Mouse (Mus musculus) embryonic facial prominence, embryonic 11.5 days (tissue): ENCODE measurements around the gene Pde10a. TPM values are rescaled to one million over a fixed set of nuclear protein-coding genes. Genes with fewer than 3 reads are reported as not detected.

Source experiments
- ATAC-seq: fragments of 200-750 bp; cut with Nextera tagmentation; replicated peaks from 2 replicates; pipeline ENCODE4 v1.8.0; 2017; ENCODE audit warnings: low read depth; ENCODE audit not compliant: insufficient number of reproducible peaks, low FRiP score, low TSS enrichment
- DNase-seq: peaks from one replicate; pipeline ENCODE4 v3.0.0-alpha.2; 2015; ENCODE audit warnings: low spot score
- H3K27ac ChIP-seq: fragments of 300-500 bp; sonication (generic); replicated peaks from 2 replicates; pipeline ENCODE4 v1.5.1; 2014; ENCODE audit warnings: mild to moderate bottlenecking, low read depth, low read length, control low read depth
- H3K27me3 ChIP-seq: fragments of 300-500 bp; sonication (generic); 2 replicates; pipeline ENCODE4 v1.6.1; 2014; ENCODE audit warnings: mild to moderate bottlenecking, low read length, moderate library complexity, mixed read lengths; ENCODE audit not compliant: control insufficient read depth, insufficient read depth
- H3K36me3 ChIP-seq: fragments of 300-500 bp; sonication (generic); replicated peaks from 2 replicates; pipeline ENCODE4 v1.6.1; 2014; ENCODE audit warnings: low read depth, mild to moderate bottlenecking, low read length, moderate library complexity, mixed read lengths; ENCODE audit not compliant: control insufficient read depth, insufficient read depth
- H3K4me1 ChIP-seq: fragments of 300-500 bp; sonication (generic); 2 replicates; pipeline ENCODE4 v1.6.1; 2014; ENCODE audit warnings: low read length, mixed read lengths; ENCODE audit not compliant: control insufficient read depth, insufficient read depth
- H3K4me2 ChIP-seq: fragments of 300-500 bp; sonication (generic); 2 replicates; pipeline ENCODE4 v1.6.1; 2014; ENCODE audit warnings: low read depth, mild to moderate bottlenecking, control low read depth, low read length, moderate library complexity
- H3K4me3 ChIP-seq: fragments of 300-500 bp; sonication (generic); 2 replicates; pipeline ENCODE4 v1.5.1; 2014; ENCODE audit warnings: low read depth, low read length, control low read depth
- H3K9ac ChIP-seq: fragments of 300-500 bp; sonication (generic); replicated peaks from 2 replicates; pipeline ENCODE4 v1.6.1; 2014; ENCODE audit warnings: mild to moderate bottlenecking, control low read depth, low read length
- H3K9me3 ChIP-seq: fragments of 300-500 bp; sonication (generic); replicated peaks from 2 replicates; pipeline ENCODE4 v1.6.1; 2016; ENCODE audit warnings: mild to moderate bottlenecking, low read length, inconsistent platforms, mixed read lengths; ENCODE audit not compliant: control insufficient read depth
- WGBS: fragments of 180-500 bp; shearing (Covaris S2); extraction: QIAGEN DNeasy Blood & Tissue Kit; methylation state at CpG from one replicate; pipeline ENCODE4 v1.1.7; 2014; 5-methylcytosine and 5-hydroxymethylcytosine counted together
- polyA plus RNA-seq: library from polyadenylated mRNA; unstranded; fragments of >200 nt; fragmentation: Nextera tagmentation; extraction: Ambion mirVana; gene quantifications from 2 replicates; pipeline ENCODE4 v1.2.1, GENCODE M21; 2014

Gene Pde10a
- polyA plus RNA-seq, 1 experiment from 2014 or later: 1.9 TPM

GRCm38 (mm10) chr17:8961644-8962043 is 436.5 kb downstream of the Pde10a start:
- 60% methylated on average over 14 of the region's 14 CpGs for WGBS
- DNase-seq (no peak), ATAC-seq (peak; percentile 59; the same call in 1 of the 2 replicates)
- no peaks in the 10 kb centered on the region for H3K36me3 ChIP-seq
- H3K9ac ChIP-seq: no peak overlapping the region
- no peaks in the 10 kb centered on the region for H3K4me1 ChIP-seq
- H3K9me3 ChIP-seq: no peaks in the 10 kb centered on the region
- no peaks in the 10 kb centered on the region for H3K27me3 ChIP-seq
- H3K4me2 ChIP-seq: no peak overlapping the region
- H3K27ac ChIP-seq: no peak overlapping the region
- H3K4me3 ChIP-seq: no peak overlapping the region

- WGBS: 87% methylated on average over 6 of the region's 6 CpGs
- Histone ChIP-seq H3K4me1 (no peaks in the 10 kb centered on the region), H3K9me3 (no peaks in the 10 kb centered on the region), H3K36me3 (no peaks in the 10 kb centered on the region), H3K4me2 (no peak overlapping the region), H3K27ac (no peak overlapping the region), H3K4me3 (no peak overlapping the region), H3K9ac (no peak overlapping the region), H3K27me3 (no peaks in the 10 kb centered on the region)
- DNase-seq (no peak), ATAC-seq (no peak)
These were observed 440.0 kb downstream of the Pde10a start for GRCm38 (mm10) chr17:8965177-8965576.

GRCm38 (mm10) chr17:8972152-8972854 is 447.1 kb downstream of the Pde10a start:
- ATAC-seq: no peak
- Histone ChIP-seq H3K9ac (no peak overlapping the region), H3K27ac (no peak overlapping the region), H3K4me1 (no peaks in the 10 kb centered on the region), H3K4me3 (no peak overlapping the region), H3K4me2 (no peak overlapping the region), H3K27me3 (no peaks in the 10 kb centered on the region), H3K9me3 (no peaks in the 10 kb centered on the region), H3K36me3 (no peaks in the 10 kb centered on the region)
- 27% methylated on average over 12 of the region's 12 CpGs for WGBS
- peak; percentile 25 for DNase-seq

- no peak overlapping the region for H3K4me2 ChIP-seq
- H3K9ac ChIP-seq: no peak overlapping the region
- no peak for DNase-seq
- WGBS: 64% methylated on average over 5 of the region's 5 CpGs
- no peak for ATAC-seq
- H3K36me3 ChIP-seq: no peaks in the 10 kb centered on the region
- H3K9me3 ChIP-seq: no peaks in the 10 kb centered on the region
- no peaks in the 10 kb centered on the region for H3K27me3 ChIP-seq
- H3K4me3 ChIP-seq: no peak overlapping the region
- H3K27ac ChIP-seq: no peak overlapping the region
- no peaks in the 10 kb centered on the region for H3K4me1 ChIP-seq
These were observed 448.2 kb downstream of the Pde10a start for GRCm38 (mm10) chr17:8973331-8973730.

- no peaks in the 10 kb centered on the region for H3K36me3 ChIP-seq
- ATAC-seq (no peak), DNase-seq (no peak)
- no peak overlapping the region for H3K9ac ChIP-seq
- H3K27ac ChIP-seq: no peak overlapping the region
- H3K4me1 ChIP-seq: no peaks in the 10 kb centered on the region
- H3K27me3 ChIP-seq: no peaks in the 10 kb centered on the region
- no peak overlapping the region for H3K4me2 ChIP-seq
- 69% methylated on average over 7 of the region's 7 CpGs for WGBS
- H3K4me3 ChIP-seq: no peak overlapping the region
- no peaks in the 10 kb centered on the region for H3K9me3 ChIP-seq
These were observed 449.3 kb downstream of the Pde10a start for GRCm38 (mm10) chr17:8974423-8974822.

- DNase-seq (no peak), ATAC-seq (no peak; the same call in 1 of the 2 replicates)
- H3K36me3 ChIP-seq: no peaks in the 10 kb centered on the region
- H3K9ac ChIP-seq: no peak overlapping the region
- no peaks in the 10 kb centered on the region for H3K4me1 ChIP-seq
- H3K27ac ChIP-seq: no peak overlapping the region
- H3K27me3 ChIP-seq: no peaks in the 10 kb centered on the region
- 32% methylated on average over 6 of the region's 6 CpGs for WGBS
- H3K4me3 ChIP-seq: no peak overlapping the region
- H3K9me3 ChIP-seq: no peaks in the 10 kb centered on the region
- H3K4me2 ChIP-seq: no peak overlapping the region
These were observed 449.7 kb downstream of the Pde10a start for GRCm38 (mm10) chr17:8974823-8975397.

- Histone ChIP-seq H3K27ac (no peak overlapping the region), H3K27me3 (no peaks in the 10 kb centered on the region), H3K4me2 (no peak overlapping the region), H3K4me1 (no peaks in the 10 kb centered on the region), H3K4me3 (no peak overlapping the region), H3K9me3 (no peaks in the 10 kb centered on the region), H3K36me3 (no peaks in the 10 kb centered on the region), H3K9ac (no peak overlapping the region)
- DNase-seq (no peak), ATAC-seq (no peak)
- WGBS: 85% methylated on average over 6 of the region's 6 CpGs
These were observed 451.6 kb downstream of the Pde10a start for GRCm38 (mm10) chr17:8976745-8977144.

GRCm38 (mm10) chr17:8977271-8977670 is 452.1 kb downstream of the Pde10a start:
- no peak overlapping the region for H3K4me2 ChIP-seq
- DNase-seq (no peak), ATAC-seq (no peak)
- H3K9ac ChIP-seq: no peak overlapping the region
- H3K4me3 ChIP-seq: no peak overlapping the region
- H3K36me3 ChIP-seq: no peaks in the 10 kb centered on the region
- no peak overlapping the region for H3K27ac ChIP-seq
- no peaks in the 10 kb centered on the region for H3K4me1 ChIP-seq
- 78% methylated on average over 2 of the region's 2 CpGs for WGBS
- no peaks in the 10 kb centered on the region for H3K27me3 ChIP-seq
- no peaks in the 10 kb centered on the region for H3K9me3 ChIP-seq
